Mouse (Mus musculus) inflammation-experienced regulatory T-cells, adult 6 months (primary cell): ENCODE data around the gene Tectb. TPM values are rescaled to one million over a fixed set of nuclear protein-coding genes. Genes with fewer than 3 reads are reported as not detected.
"Not testable (repeated sequence)": the region's sequence is repeated elsewhere in the genome, so short reads cannot be mapped to it uniquely, and the experiment has no call there.

ENCODE experiments used
- ATAC-seq: one replicate; pipeline ENCODE4 v1.8.0; 2017
- polyA plus RNA-seq, 3 experiments: library from polyadenylated mRNA; unstranded; fragments of 100-300 nt; shearing (Covaris generic); gene quantifications; one replicate each; pipeline ENCODE4 v1.2.1; 2017

The Tectb gene
- polyA plus RNA-seq, 3 experiments from 2014 or later, result not detected

DNA sequence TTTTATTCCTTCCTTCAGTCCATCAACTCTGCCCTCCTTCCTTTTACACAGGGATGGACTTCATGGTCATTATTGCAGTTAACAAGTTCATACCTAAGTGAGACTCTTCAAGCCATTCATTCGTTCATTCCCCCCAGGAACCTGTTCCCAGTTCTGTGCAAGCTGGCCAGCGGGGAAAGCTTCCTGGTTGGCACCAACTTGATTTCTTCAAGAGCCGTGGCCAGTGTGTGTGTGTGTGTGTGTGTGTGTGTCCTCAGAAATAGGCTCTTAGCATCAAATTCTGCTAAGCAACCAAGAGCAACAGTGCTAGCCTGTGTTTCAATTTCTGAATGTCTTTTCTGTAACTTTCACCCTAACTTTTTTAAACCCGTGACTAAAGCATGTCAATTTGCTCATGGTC is 14.6 kb upstream of the Tectb start:
- ATAC-seq, result no peak

DNA sequence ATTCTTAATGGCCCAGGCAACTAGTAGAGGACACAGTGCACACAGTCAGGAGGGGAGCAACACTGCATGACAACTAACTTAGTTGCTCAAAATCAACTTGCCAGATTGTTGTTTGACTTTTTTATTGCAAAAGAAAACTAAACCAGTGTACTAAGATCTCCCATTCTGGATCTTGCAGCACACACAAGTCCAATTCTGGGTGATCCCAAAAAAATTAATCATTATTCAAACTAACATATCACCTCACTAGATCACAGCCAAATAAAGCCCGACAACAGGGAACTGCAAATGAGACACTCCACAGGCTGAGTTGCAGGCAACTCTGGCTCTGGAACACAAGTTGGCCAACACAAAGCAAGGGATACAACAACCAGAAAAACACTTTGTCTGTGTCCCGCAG is 13.8 kb upstream of the Tectb start:
- ATAC-seq, result no peak

DNA sequence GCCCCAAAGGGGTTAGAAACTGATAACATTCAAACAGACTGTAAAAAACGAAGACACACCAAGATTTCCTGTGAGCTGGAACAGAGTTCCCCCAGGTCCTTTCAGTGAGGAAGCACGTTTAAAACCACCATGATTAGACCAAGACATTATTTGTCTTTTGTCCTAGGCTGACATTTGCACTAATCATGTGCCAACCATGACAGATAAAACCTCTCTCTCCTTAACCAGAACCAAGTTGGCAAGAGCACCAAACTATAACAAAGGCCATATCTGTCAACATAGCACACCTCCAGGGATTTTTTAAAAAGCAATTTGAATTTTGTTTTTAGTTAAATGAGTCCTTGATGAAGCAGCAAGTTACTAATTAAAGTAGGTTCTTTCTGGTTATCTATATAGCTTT is 12.8 kb upstream of the Tectb start:
- ATAC-seq, result no peak

DNA sequence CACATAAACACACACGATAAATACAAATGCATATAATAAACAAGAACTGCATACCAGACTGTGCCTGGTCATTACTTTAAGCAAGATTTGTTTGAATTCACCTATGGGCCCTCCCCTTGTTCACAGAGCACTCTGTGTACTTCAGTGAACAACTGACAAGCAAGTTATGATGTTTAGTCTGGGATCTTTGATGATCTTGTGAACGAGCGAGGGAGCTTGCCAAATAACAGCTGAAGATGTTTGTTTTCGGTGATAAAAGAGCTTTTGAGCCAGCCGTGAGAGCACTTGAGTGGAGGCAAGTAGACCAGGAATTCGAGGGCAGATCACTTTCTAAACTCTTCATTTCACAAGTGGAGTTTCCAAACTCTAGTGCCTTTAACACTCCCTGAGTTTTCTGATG is 12.2 kb upstream of the Tectb start:
- no peak for ATAC-seq

DNA sequence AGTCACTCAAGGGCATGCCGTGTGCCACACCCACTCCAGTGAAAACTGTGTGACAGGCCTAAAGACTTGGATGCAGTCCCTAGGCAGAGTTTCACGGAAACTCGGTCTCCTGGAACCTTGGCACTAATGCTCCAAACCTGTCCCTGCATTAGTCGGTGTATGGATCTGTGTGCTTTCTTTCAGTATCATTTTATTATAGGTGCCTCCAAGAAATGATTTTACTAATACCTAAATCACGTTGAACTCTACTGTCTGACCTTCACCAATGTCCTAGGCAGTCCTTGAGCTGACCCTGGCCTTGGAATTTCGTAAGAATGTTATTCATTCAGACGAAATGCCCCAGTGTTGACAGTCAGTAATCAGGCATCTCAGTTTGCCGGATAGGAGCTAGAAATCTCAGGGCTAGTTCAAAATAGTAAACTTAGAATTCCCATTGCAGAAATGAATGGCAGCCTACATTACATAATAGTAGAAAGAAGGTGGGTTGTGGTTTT is 11.2 kb upstream of the Tectb start:
- not testable (repeated sequence) for ATAC-seq

DNA sequence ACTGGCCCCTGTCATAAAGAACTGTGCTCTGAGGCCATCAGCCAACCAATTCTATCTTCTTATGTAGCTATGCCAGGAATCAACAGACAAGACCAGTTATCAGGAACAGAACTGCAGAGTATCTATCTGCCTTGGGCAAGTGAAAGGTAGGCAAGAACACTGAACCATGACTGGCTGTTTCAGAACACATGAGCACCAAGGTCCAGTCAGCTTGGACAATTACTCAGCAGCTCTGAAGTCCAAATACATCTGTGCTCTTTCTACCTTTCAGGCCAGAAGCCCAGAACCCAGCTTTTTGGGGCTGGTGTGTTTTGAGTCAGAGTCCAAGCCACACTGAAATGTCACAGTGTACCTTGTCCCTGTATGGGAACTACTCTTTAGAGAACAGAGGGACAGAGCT is 10.1 kb upstream of the Tectb start:
- ATAC-seq, result no peak

DNA sequence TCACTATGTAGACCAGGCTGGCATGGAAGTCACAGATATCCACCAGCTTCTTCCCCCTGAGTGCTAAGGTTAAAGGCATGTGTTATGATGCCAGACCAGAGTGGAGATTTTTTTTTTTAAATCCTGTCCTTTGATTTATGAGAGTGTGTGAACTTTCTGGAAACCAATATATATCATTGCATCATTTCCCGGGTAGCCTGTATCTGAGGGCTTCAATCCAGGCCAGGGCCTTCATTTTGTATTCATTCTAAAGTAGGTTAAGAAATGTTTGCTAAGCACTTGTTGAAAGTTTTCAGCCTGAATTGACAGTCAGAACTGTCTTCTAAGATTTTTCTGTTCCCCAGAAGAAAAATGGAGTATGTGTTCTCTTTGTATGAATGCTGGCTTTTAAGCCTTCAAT is 8.9 kb upstream of the Tectb start:
- ATAC-seq, result no peak

DNA sequence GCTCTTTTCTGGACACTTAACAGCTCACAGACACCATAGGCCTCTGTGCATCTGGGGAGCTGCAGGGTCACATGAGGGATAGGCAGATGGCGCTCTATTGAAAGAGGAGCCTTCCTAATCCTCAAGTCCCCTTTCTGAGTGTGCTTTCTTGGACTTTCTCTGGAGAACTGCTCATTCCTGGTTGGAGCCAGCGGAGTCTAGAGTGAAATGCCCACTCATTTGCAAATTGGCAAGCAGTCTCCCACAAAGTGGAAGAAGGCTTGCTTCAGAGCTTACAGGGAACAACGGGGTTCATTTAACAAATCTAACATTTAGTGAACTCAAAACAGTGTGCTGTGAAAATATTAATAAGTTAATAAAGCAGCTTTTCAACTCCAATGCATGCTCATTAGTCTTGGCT is 3.4 kb upstream of the Tectb start:
- no peak for ATAC-seq

DNA sequence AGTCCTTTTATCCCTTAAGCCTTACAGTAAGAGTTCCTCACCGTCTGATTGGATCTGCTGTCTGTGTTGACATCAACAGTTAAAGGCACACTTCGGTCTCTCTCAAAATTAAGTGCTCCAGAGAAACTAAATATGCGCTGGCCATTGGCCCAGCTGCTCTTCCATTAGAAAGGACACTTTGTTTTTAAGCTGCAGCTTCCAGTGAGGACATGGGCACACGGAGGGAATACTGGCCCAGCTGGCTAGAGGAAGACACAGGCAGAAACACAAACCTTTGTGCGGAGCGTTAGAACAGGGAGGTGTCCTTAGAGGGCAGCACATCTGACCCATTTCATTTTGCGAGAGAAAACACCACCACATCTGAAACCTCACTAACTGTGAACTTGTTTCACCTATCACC is 3.9 kb downstream of the Tectb start:
- ATAC-seq, result no peak

DNA sequence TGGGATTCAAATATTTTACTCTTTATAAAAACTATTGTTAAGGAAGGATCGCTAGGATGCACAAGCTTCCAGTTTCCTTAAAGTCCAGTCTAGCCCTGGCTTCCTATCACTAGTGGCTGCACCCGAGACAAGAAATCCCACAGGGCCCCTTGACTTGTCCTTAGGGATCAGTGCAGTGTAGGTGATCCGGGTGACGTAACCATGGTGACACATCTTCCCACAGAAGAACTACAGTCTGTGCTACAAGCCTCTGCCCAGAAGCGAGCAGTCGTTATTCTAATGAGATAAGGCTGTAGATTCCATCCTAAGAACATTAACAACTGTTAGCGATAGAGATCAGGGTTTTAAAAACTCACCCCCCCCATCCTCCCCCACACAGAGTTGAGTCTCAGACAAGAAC is 4.5 kb downstream of the Tectb start:
- ATAC-seq, result no peak

DNA sequence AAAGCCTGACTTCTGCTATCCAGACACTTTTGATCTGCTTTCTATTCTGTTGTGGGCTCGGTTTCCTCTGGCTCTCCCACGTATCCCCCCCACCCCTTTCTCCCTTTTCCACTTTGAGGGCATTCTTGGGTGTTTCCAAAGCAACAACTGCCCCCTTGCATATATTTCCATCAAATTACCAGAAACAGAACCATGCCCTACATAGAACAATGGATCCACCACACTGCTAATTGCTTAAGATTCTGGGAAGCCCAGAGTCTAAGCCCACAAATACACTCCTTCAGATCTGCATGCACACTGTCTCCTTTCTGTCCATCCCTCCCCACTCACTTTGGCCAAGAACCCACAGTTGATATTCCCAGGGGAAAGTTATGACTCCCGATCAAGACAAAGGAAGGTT is 5.1 kb downstream of the Tectb start:
- ATAC-seq, result no peak

DNA sequence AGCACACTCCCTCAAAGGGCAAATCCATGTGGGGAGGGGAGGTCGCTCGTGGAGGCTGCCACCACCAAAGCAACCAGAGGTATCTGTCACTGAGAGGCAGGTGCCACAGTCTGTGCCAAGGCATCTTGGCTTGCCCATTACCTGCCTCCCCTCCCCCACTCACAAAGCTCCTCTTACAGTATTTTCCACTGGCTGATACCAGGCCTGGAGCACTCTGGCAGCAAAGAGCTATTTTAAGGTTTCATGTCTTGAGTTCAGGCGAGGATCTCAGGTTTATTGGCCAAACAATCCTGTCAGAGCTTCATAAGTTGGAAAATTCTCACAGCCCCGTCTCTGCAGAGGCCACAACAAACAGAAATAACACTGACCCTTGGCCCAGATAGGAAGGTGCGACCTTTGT is 9.5 kb downstream of the Tectb start:
- ATAC-seq, result no peak

DNA sequence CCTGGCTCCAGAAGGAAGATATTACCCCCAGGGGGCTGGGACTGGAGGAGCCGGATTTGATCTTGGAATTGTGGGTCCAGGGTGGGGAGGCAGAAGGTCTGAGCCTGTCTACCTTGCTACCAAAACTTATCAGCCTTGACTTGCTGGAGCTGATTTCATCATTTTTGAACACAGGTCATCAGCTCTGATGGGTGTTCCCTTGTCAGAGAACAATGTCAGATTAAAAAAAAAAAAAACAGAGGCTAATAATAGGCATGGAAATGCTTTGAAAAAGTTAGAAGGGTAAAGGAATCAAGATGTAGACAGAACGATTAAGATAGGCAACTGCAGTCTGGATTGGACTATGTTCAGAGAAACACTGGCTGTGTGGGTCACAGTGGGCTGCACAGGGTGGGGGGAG is 11.1 kb downstream of the Tectb start:
- no peak for ATAC-seq

DNA sequence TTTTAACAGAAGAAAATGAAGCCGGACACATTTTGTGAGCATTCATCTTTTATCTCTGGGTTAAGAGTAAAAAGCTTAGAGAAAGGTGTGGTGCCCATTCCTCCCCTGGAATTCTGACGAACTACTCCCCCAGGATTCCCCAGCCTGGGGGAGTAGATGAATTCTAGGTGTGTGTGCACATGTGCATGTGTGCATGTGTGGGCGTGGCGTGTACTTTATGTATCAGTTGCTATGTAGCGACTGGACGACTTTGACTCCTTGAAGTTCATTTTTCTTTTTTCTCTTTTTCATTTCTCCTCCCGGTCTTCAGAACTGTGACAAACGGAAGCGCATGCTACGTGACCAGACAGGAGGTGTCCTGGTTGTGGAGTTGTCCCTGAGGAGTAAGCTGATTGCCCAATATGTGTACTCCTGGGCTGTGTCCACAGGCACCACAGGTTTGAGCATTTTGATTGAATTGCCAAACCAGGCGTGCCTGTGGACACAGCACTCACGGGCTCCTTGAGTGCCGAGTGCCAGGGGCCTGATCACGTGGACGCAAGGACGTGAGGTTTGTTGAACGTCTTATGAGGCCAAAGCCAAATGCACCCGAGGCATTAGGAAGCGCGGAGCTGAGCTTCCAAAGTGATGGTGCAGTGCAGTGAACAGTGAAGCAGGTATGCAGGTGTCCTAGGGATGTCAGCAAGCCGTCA is 11.9 kb downstream of the Tectb start:
- no peak for ATAC-seq

DNA sequence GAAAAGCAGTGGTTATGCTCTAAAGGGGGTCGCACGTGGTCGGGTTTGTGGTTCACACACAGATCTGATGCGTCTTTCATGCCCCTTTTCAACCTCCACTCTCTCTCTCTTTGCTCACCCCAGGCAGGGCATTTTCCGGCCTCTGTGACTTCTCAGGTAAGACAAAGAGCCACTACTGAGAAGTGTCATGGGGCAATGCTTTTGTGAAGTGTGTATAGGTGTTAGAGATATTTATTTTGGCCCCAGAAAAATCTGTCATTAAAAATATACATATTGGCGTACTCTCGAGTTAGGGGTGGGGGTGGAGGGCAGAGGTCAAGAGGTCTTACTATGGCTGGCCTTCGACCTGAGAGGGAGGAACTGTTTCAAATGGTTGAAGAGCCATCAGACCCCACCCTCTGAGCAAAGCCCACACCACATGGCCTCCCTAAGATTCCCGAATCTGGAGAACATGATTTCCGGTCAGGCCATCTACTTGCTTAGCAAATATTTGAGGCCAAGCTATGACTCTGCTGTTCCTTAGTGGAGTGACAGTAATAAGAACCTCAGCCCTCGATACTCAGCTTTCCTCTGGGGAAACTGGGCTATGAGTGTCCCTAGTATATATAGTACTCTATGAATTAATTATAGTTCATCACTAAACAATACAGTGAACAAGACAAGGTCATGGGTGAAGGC is 13.3 kb downstream of the Tectb start:
- ATAC-seq, result no peak

DNA sequence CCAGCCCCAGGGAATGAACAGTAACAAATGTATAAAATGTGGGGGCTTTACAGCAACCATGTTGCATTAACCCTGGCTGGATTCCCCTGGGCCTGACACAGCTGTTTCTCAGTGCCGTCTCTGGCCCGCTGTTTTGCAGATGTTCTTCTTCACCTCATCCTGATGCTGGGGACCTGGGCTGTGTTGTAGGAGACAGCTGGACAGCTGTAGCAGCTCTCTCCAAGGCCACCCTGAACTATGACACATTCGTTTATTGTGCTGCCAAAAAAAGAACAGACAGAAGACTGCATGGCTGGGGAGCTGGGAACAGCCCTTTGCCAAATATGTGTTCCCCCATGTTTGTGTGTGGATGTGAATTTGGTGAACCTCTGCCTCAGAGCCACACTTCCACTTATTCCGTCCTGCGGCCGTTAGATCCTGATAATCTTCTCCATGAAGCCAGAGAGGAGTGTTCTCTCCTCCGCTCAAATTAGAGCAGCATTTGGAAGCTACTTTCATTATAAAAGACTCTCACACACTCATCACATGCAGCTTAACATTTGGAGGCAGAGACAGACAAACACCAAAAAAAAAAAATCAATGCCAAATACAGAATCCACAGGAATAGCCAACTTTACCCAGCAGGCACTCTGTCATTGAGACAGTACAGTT is 14.1 kb downstream of the Tectb start:
- ATAC-seq, result no peak

DNA sequence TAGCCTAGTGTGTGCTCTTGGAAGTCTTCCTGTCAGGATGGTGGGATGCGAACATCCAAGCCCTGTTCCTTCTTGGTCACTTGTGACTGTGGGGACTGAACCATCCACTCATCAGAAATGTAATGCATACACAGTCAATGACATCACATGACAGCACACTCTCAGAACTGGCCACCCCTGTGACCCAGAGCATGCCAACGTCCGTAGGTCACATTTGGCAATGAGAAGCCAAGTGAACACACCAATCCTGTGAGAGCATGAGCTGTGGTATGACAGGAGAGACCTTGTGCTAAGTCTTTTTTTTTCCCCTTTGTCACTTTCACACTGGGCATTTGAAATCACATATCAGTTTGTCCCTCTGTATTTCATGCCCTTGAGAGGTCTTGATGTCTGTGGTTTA is 15.0 kb downstream of the Tectb start:
- no peak for ATAC-seq

DNA sequence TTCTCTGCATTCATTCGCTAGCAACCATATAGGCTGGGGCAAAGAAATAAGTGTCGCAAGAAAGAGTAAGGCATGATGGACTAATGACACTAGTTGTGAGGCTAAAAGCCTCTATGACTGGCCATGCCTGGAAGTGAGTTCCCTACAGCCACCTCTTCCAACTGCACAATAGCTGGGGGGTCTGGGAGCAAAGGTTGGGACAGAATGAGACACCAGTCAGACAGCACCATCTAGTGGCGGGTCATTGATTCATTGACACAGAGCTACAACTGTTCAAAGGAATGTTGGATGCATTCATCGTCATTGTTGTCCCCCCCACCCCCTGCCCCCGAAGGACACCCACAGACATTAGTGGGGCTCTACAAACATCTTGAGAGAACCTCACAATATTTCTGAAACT is 17.8 kb downstream of the Tectb start:
- no peak for ATAC-seq

DNA sequence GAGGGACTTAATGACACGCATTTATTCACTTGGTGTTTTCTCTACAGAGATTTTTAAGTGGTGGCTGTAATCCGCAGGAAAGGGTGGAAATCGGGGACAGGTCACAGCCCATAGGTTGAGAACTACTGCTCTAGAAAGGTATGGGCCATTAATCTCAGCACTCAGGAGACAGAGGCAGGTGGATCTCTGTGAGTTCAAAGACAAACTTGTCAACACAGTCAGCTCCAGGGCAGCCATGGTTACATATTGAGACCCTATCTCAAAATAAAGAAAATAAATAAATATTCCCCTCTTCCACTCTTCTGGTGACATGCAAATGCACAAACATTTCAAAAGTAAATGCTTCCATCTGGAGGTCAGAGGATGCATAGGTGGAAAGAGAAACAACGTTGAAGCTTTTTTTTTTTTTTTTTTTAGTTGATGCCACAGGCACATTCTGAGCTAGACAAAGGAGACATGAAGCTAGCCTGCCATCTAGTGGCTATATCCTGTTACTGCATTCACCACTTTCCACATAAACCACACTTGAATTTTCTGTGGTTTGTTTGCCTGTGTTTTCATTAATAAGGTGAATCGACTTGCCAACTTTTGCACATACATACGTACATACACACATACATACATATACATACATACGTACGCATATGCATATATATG is 26.1 kb downstream of the Tectb start:
- peak; percentile 48 for ATAC-seq

DNA sequence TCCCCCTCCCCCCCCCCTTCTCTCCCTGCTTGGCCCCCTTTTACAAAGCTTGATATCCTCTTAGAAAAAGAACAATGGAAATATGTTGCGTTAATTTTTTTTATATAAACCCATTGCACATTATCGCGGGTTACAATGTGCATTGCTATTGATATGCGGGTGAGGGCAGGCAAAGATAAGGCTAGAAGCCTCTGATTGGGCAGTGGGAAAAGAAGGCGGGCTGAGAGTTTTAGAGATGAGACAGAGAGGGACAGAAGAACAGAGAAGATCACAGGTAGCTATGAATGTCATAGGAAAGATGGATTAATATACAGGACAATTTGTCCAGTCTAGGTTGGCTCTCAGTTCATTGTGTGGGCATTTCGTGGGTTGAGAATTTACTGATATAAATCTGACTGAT is 26.7 kb downstream of the Tectb start:
- ATAC-seq, result no peak

DNA sequence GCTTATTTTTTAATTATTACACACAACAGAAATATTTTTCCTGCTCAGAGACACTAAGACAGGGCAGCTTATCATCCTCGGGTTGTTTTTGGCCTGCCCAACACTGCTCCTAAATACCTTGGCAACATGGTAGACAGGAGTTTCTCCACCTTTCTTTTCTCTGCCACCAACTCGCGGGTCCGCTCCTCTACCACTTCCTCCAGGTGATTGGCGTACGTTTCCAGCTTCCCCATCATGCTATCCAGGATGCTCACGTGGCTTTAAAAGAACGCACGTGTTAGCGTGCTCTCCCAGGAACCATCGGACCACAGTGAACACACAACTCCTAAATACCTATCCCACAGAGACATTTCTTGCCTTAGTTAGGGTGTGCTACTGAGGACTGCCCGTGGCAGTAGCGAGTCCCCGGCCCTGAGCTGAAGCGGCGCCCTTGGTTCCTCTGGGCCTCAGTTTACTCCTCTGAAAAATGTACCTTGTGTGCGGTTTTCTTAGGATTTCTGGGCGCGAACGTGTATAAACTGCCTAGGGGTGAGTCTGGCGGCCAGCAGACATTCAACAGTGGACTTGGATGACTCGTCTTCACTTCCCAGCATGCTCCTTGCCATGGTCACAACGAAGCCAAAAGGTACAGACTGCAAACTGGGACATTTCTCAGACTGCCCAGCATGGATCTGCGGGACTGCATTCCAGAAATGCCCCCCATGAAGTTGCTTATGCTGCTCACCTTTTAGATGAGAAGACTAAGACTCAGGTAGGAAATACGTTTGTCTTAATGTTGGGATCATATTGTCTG is 27.4 kb downstream of the Tectb start:
- ATAC-seq, result no peak

DNA sequence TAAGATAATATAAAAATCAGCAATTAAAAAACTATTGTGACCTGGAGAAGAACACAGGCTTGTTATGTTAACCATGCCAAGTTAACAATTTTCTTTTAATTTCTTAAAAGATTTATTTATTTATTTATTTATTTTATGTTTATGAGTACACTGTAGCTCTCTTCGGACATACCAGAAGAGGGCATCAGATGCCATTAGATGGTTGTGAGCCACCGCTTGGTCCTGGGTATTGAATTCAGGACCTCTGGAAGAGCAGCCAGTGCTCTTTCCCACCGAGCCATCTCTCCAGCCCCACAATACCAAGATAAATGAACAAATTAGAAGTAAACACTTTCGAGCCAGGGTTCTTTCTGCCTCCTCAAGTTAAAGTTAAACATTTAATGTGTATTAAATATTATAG is 28.1 kb downstream of the Tectb start:
- no peak for ATAC-seq

DNA sequence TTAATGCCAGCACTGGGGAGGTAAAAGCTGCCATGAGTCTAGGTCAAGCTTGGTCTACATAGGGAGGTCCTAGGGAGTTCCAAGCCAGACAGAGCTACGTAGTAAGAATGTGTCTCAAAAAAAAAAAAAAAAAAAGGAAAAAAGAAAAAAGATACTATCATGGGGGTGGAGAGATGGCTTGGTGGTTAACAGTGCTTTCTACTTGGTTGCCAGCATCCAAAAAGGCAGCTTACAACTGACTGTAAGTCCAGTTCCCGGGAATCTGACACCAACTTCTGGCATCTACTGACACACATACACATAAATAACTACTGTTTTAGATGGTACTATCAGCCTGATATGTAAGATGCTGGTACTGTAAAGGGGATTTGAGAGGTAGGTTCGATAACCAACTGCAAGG is 28.6 kb downstream of the Tectb start:
- no peak for ATAC-seq
